Mouse (Mus musculus) inflammation-experienced regulatory T-cells, adult 16 weeks (primary cell): ENCODE measurements around the gene Mccc1. TPM values are rescaled to one million over a fixed set of nuclear protein-coding genes. Genes with fewer than 3 reads are reported as not detected.

Experiments used
- polyA plus RNA-seq: library from polyadenylated mRNA; unstranded; fragments of 100-300 nt; shearing (Covaris generic); gene quantifications from one replicate; pipeline ENCODE4 v1.2.1, GENCODE M21; 2017

Gene Mccc1
- polyA plus RNA-seq: 38.2 TPM

DNA sequence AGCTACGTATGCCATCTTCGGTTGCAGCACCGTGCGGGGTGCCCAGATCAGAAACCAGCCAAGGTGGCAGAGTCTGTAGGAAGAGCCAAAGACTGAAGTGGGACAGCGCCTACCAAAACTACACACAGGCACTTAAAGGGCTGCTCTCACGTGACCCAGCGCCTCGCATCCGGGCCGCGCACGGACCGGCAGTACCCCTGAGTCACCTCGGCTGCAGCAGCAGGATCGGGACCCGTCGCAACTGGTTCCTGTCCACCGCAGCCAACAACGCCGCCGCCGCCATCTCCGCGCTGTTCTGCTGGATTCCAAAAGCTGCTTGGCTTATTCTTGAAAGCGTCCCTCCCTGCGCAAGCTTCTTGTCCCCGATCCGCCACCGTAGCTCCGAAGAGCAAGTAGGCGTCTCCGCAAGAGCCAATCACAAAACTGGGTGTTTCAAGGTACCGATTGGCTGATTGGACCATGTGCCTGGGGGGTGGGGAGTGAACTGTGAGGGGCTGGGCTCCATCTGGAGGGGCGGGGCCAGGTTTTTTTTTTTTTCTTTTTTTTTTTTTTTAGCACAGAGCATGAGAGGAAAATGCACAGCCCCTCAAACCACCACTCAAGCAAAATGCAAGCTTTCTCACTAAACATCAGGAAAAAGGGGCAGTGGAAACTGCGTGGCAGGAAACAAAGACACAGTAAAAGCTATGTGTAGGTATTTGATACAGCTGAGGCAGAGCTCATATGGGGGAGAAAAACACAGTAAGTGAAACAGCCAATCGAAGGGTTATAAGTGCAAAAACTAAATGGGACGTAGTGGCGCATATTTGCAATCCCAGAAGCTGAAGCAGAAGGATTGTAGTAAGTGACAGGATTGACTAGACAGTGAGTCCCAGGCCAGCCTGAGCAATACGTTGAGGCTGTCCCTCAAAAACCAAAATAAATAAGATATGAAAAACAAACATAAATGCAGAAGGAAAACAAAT is at the start of gene Mccc1:
Gene Mccc1, minus strand, starts transcription at position 404 of the 965 bp plus-strand sequence.

DNA sequence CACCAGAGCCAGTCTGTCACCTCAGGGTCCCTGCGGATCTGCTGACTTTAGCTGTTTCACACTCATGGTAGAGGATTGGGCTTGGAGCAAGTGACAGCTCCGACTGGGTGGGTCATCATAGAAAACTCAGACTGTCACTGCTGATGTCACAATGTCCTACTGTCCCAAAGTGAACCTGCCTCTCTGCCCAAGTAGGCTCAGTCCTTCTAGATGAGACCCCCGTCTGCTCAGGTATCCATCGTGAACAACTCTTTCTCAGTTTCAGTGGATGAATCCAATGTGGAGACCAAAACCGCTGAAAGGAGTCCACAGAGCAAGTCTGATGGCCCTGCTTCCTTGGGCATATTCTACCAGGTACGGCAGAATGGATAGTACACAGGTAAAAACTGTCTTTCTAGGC is 63.1 kb downstream of the Mccc1 start, which contains the start of gene Dcun1d1:
Gene Dcun1d1, minus strand, starts transcription at position 101 of the 400 bp plus-strand sequence.

Other genes with a start within 250 kb of the Mccc1 start
- 188 TPM for gene Atp11b, start 246.6 kb downstream of the Mccc1 start, polyA plus RNA-seq
- 83.1 TPM for gene Dcun1d1, start 63.2 kb downstream of the Mccc1 start, polyA plus RNA-seq
- gene Ccdc144b, start 52.9 kb upstream of the Mccc1 start, polyA plus RNA-seq: not detected
- gene Acad9, start 65.3 kb upstream of the Mccc1 start, polyA plus RNA-seq: 97.7 TPM
- gene D3Ertd254e, start 150.3 kb upstream of the Mccc1 start, polyA plus RNA-seq: 8.5 TPM
- not detected for gene Qrfpr, start 221.6 kb upstream of the Mccc1 start, polyA plus RNA-seq